Mouse (Mus musculus): Measurements from ENCODE around the gene Lamp1.

Gene Lamp1

GRCm38 (mm10) chr8:13164361-13164760, 5.4 kb downstream of the Lamp1 start:
- no peak for DNase-seq

- DNase-seq, result no peak
Observed at GRCm38 (mm10) chr8:13170510-13170909, 11.5 kb downstream of the Lamp1 start.

- DNase-seq, result no peak
Observed at GRCm38 (mm10) chr8:13174305-13174704, 15.3 kb downstream of the Lamp1 start.

- DNase-seq, result no peak
Observed at GRCm38 (mm10) chr8:13174811-13175210, 15.8 kb downstream of the Lamp1 start.

- DNase-seq, result no peak
Observed at GRCm38 (mm10) chr8:13175650-13176049, 16.7 kb downstream of the Lamp1 start.

GRCm38 (mm10) chr8:13177173-13177852, 18.4 kb downstream of the Lamp1 start:
- DNase-seq, result no peak

- no peak for DNase-seq
Observed at GRCm38 (mm10) chr8:13178137-13178536, 19.2 kb downstream of the Lamp1 start.

GRCm38 (mm10) chr8:13179482-13179881, 20.5 kb downstream of the Lamp1 start:
- no peak for DNase-seq

GRCm38 (mm10) chr8:13179948-13180347, 21.0 kb downstream of the Lamp1 start:
- DNase-seq, result no peak

- DNase-seq, result no peak
Observed at GRCm38 (mm10) chr8:13180408-13180807, 21.4 kb downstream of the Lamp1 start.

GRCm38 (mm10) chr8:13180911-13181690, 22.1 kb downstream of the Lamp1 start:
- no peak for DNase-seq

- DNase-seq, result no peak
Observed at GRCm38 (mm10) chr8:13181691-13181976, 22.7 kb downstream of the Lamp1 start.

- no peak for DNase-seq
Observed at GRCm38 (mm10) chr8:13186819-13187218, 27.9 kb downstream of the Lamp1 start.

GRCm38 (mm10) chr8:13187229-13187628, 28.3 kb downstream of the Lamp1 start:
- DNase-seq, result no peak

GRCm38 (mm10) chr8:13187638-13188037, 28.7 kb downstream of the Lamp1 start:
- DNase-seq, result no peak

- no peak for DNase-seq
Observed at GRCm38 (mm10) chr8:13188052-13188555, 29.1 kb downstream of the Lamp1 start.

- DNase-seq, result no peak
Observed at GRCm38 (mm10) chr8:13188857-13189256, 29.9 kb downstream of the Lamp1 start.

GRCm38 (mm10) chr8:13190235-13190634, 31.3 kb downstream of the Lamp1 start:
- DNase-seq, result no peak

GRCm38 (mm10) chr8:13194818-13195217, 35.9 kb downstream of the Lamp1 start:
- DNase-seq, result no peak

GRCm38 (mm10) chr8:13197493-13197892, 38.5 kb downstream of the Lamp1 start:
- no peak for DNase-seq

GRCm38 (mm10) chr8:13199385-13200061, 40.6 kb downstream of the Lamp1 start:
- DNase-seq, result no peak

GRCm38 (mm10) chr8:13200301-13201012, 41.5 kb downstream of the Lamp1 start, which contains the start of gene Grtp1:
TSS of gene Grtp1 (minus strand) at chr8:13200620.
- DNase-seq, result peak in 1 of 2 experiments; percentile 10

GRCm38 (mm10) chr8:13201013-13201334, 42.0 kb downstream of the Lamp1 start:
- DNase-seq, result no peak
